Mouse (Mus musculus): ENCODE data around the gene Gm4353.

DNA sequence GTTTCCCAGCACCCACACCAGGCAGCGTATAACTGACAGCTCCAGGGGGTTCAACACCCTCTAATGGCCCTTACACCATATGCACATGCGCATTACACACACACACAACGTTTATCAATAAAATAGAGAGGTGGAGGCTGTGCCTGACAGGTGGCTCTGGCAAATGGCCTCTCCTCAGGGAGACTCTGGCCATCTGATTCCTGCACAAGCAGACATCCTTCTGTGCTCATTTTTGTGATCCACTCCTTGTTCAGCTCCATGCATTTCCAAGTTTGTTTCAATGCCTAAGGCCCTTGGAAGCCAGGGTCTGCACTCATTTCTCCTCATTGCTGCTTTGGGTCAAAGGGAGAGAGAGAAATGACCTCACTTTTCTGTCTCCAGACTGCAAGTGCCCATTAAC lies 26.2 kb upstream of the Gm4353 start:
- no peak for TF ChIP-seq POLR2A (IDR thresholded peaks at IDR 0.05; ENCODE audit: borderline replicate concordance, insufficient read depth, low read length)
- TF ChIP-seq CTCF (IDR thresholded peaks at IDR 0.05; ENCODE audit: borderline replicate concordance, insufficient read depth, low read depth, low read length) = no peak

Data from cerebellum, adult 2 months (tissue).